Mouse (Mus musculus) C2C12 (cell line): ENCODE measurements around the gene Zbtb32.

Source experiments
- CTCF ChIP-seq: IDR thresholded peaks from one replicate; pipeline ENCODE4 v1.5.1; 2011; ENCODE audit not compliant: control insufficient read depth, insufficient read depth, insufficient read length
- MAX ChIP-seq: IDR thresholded peaks from one replicate; pipeline ENCODE4 v1.6.1; 2011; ENCODE audit warnings: mild to moderate bottlenecking, control low read depth

DNA sequence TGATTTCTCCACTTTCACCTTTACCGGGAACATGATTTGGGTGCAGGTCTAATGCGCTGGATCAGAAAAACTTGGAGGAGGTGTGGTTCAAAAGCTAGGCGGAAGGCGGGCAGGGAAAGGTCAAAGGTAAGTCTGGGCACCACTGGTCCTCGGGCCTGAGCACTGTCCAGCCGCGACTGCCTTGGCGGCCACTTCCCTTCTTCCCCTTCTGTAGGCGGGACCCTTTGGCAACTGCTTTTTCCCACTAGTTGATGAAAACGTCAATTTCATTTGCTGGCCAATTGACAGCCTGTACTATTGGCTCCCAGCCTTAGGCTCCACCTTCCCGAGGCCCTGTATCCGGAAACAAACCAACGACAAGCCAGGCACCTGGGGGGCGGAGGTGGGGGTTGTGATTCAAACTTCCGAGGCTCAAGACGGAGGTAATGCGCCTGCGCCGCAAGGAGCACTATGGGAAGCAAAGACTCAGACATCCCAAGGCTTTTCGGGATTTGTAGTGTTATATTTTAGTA, 39.2 kb downstream of the Zbtb32 start, which contains the start of gene Lin37:
- TF ChIP-seq CTCF (no peak), MAX (no peak)
